Comparison of ENCODE assay signal across 8 mouse cellular contexts in the genomic region with DNA sequence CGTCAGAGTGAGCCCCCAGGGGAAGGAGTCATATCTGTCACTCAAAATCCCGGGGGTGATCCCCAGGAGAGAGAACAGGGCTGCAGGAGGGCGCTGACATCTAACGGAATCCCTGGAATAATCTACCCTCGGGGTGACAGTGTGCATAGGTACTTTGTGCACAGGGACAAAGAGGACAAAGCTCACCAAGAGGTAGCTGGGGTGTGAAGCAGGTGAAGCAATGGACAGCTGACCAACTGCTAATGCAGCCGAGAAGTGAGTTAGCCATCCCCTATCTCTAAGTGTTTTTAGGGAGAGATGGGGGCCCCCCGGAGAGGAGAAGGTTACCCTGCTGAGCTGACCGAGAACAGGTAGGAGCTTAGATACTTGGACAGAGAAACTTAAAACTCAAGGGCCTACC. TPM values are rescaled to one million over a fixed set of nuclear protein-coding genes. Genes with fewer than 3 reads are reported as not detected.
DNase-seq lines count a peak whose midpoint lies in the region; ATAC-seq lines count a peak whose summit lies in the region.

No protein-coding gene starts in this region.

- H3K27me3 ChIP-seq in erythroblast, embryonic 14.5 days (ENCODE audit: control insufficient read depth) = peaks cover 32% of the 10 kb centered on the region
- H3K27me3 ChIP-seq in liver, embryonic 11.5 days (replicated peaks; ENCODE audit: control insufficient read depth, insufficient read depth, low read length) = no peaks in the 10 kb centered on the region

- H3K9me3 ChIP-seq in erythroblast, embryonic 14.5 days (ENCODE audit: control insufficient read depth, low read length) = peaks cover 16% of the 10 kb centered on the region
- H3K9me3 ChIP-seq in liver, embryonic 11.5 days (ENCODE audit: control insufficient read depth, low read length) = no peaks in the 10 kb centered on the region; the same call in 1 of the 2 replicates

- peak overlapping the region; percentile 74 for H3K4me3 ChIP-seq in erythroblast, embryonic 14.5 days (replicated peaks)
- peak overlapping the region; percentile 98 for H3K4me3 ChIP-seq in liver, embryonic 11.5 days (ENCODE audit: low read depth, low read length)

- no peak overlapping the region; the same call in 1 of the 2 replicates for H3K27ac ChIP-seq in liver, embryonic 11.5 days (ENCODE audit: low read depth, low read length)

- intact Hi-C loops in left cerebral cortex, postnatal 4 days (cut with DNase I) = no loop called here

- H3K9ac ChIP-seq in liver, embryonic 11.5 days (ENCODE audit: low read depth, low read length) = peak overlapping the region; percentile 97

- peaks cover 31% of the 10 kb centered on the region for H3K36me3 ChIP-seq in erythroblast, embryonic 14.5 days (ENCODE audit: control insufficient read depth)
- peaks cover 32% of the 10 kb centered on the region for H3K36me3 ChIP-seq in liver, embryonic 11.5 days (ENCODE audit: control insufficient read depth, insufficient read depth, low read length)

- no peak for ATAC-seq in erythroblast, adult 5-6 weeks (replicated peaks; ENCODE audit: low FRiP score, poor library complexity, severe bottlenecking)
- no peak for ATAC-seq in liver, embryonic 11.5 days (replicated peaks; ENCODE audit: low FRiP score)
- ATAC-seq in megakaryocyte progenitor cell, adult 5-6 weeks (replicated peaks; ENCODE audit: poor library complexity) = no peak

- H3K4me2 ChIP-seq in liver, embryonic 11.5 days = peak overlapping the region; percentile 66

- peaks cover 30% of the 10 kb centered on the region for H3K4me1 ChIP-seq in erythroblast, embryonic 14.5 days (ENCODE audit: control insufficient read depth)
- H3K4me1 ChIP-seq in liver, embryonic 11.5 days (replicated peaks; ENCODE audit: control insufficient read depth, insufficient read depth, low read length) = peaks cover 9% of the 10 kb centered on the region; the same call in 1 of the 2 replicates

- DNase-seq in thymus, postnatal 14 days = peak; percentile 11
- DNase-seq in thymus, postnatal 36 days = no peak
- DNase-seq in liver, embryonic 11.5 days (ENCODE audit: low spot score) = no peak
- DNase-seq in left cerebral cortex, postnatal 4 days = no peak
- DNase-seq in right cerebral cortex, postnatal 25 days = no peak

- 34% methylated on average over 8 of the region's 8 CpGs for WGBS in liver, embryonic 11.5 days

RNA-seq across cellular contexts. Expression of a gene that starts 1.5 kb away (rescaled TPM):
- polyA plus RNA-seq in erythroblast, embryonic 14.5 days (2012) = 0.11 and 0.15 TPM in 2 replicates
- total RNA-seq in erythroblast, adult 5-6 weeks (2015; ENCODE audit: low replicate concordance) = 0.77 and 0.84 TPM in 2 replicates
- total RNA-seq in erythroblast, adult 5-6 weeks (2017; ENCODE audit: low replicate concordance) = 2.0 and 3.2 TPM in 2 replicates
- polyA plus RNA-seq in liver, embryonic 11.5 days (2014; fragmentation: Nextera tagmentation; extraction: Ambion mirVana) = 8.3 and 9.8 TPM in 2 replicates
- 5.4 and 8.4 TPM in 2 replicates for total RNA-seq in megakaryocyte progenitor cell, adult 5-6 weeks (2015)
- total RNA-seq in megakaryocyte progenitor cell, adult 5-6 weeks (2017) = 8.5 and 11.3 TPM in 2 replicates
- total RNA-seq in left cerebral cortex, postnatal 4 days (2021) = 10 to 100 TPM; 31.5 to 33.4 TPM

RNA-seq across cellular contexts. Expression of a gene that starts 25.5 kb away (rescaled TPM):
- 4.4 and 5.0 TPM in 2 replicates for polyA plus RNA-seq in erythroblast, embryonic 14.5 days (2012)
- total RNA-seq in erythroblast, adult 5-6 weeks (2015; ENCODE audit: low replicate concordance) = 17.1 and 18.1 TPM in 2 replicates
- 41.8 and 86.0 TPM in 2 replicates for total RNA-seq in erythroblast, adult 5-6 weeks (2017; ENCODE audit: low replicate concordance)
- 44.1 and 49.0 TPM in 2 replicates for polyA plus RNA-seq in liver, embryonic 11.5 days (2014; fragmentation: Nextera tagmentation; extraction: Ambion mirVana)
- total RNA-seq in megakaryocyte progenitor cell, adult 5-6 weeks (2015) = 11.7 and 16.5 TPM in 2 replicates
- 36.9 and 41.9 TPM in 2 replicates for total RNA-seq in megakaryocyte progenitor cell, adult 5-6 weeks (2017)
- 10 to 100 TPM; 75.1 to 82.6 TPM for total RNA-seq in left cerebral cortex, postnatal 4 days (2021)

RNA-seq across cellular contexts. Expression of a gene that starts 25.7 kb away (rescaled TPM):
- 7.1 and 8.9 TPM in 2 replicates for polyA plus RNA-seq in erythroblast, embryonic 14.5 days (2012)
- 4.0 and 14.0 TPM in 2 replicates for total RNA-seq in erythroblast, adult 5-6 weeks (2015; ENCODE audit: low replicate concordance)
- 26.1 and 31.4 TPM in 2 replicates for total RNA-seq in erythroblast, adult 5-6 weeks (2017; ENCODE audit: low replicate concordance)
- polyA plus RNA-seq in liver, embryonic 11.5 days (2014; fragmentation: Nextera tagmentation; extraction: Ambion mirVana) = 5.4 and 6.2 TPM in 2 replicates
- 1.8 and 2.2 TPM in 2 replicates for total RNA-seq in megakaryocyte progenitor cell, adult 5-6 weeks (2015)
- total RNA-seq in megakaryocyte progenitor cell, adult 5-6 weeks (2017) = 2.5 and 3.1 TPM in 2 replicates
- total RNA-seq in left cerebral cortex, postnatal 4 days (2021) = 1 to 10 TPM; 7.0 to 7.8 TPM

RNA-seq across cellular contexts. Expression of a gene that starts 41.0 kb away (rescaled TPM):
- polyA plus RNA-seq in erythroblast, embryonic 14.5 days (2012) = 5.4 and 7.7 TPM in 2 replicates
- 35.1 and 44.2 TPM in 2 replicates for total RNA-seq in erythroblast, adult 5-6 weeks (2015; ENCODE audit: low replicate concordance)
- 16.2 and 40.8 TPM in 2 replicates for total RNA-seq in erythroblast, adult 5-6 weeks (2017; ENCODE audit: low replicate concordance)
- 41.6 and 41.7 TPM in 2 replicates for polyA plus RNA-seq in liver, embryonic 11.5 days (2014; fragmentation: Nextera tagmentation; extraction: Ambion mirVana)
- total RNA-seq in megakaryocyte progenitor cell, adult 5-6 weeks (2015) = 27.1 and 32.3 TPM in 2 replicates
- total RNA-seq in megakaryocyte progenitor cell, adult 5-6 weeks (2017) = 26.7 and 29.2 TPM in 2 replicates
- 10 to 100 TPM; 69.5 to 70.1 TPM for total RNA-seq in left cerebral cortex, postnatal 4 days (2021)

RNA-seq across cellular contexts. Expression of a gene that starts 52.9 kb away (rescaled TPM):
- polyA plus RNA-seq in erythroblast, embryonic 14.5 days (2012) = 0.61 and 0.75 TPM in 2 replicates
- total RNA-seq in erythroblast, adult 5-6 weeks (2015; ENCODE audit: low replicate concordance) = 1.7 TPM in 1 of 2 replicates, not detected in the other
- not detected in 2 replicates for total RNA-seq in erythroblast, adult 5-6 weeks (2017; ENCODE audit: low replicate concordance)
- polyA plus RNA-seq in liver, embryonic 11.5 days (2014; fragmentation: Nextera tagmentation; extraction: Ambion mirVana) = 6.9 and 11.1 TPM in 2 replicates
- total RNA-seq in megakaryocyte progenitor cell, adult 5-6 weeks (2015) = 1.7 TPM in 1 of 2 replicates, not detected in the other
- 2.3 and 2.5 TPM in 2 replicates for total RNA-seq in megakaryocyte progenitor cell, adult 5-6 weeks (2017)
- total RNA-seq in left cerebral cortex, postnatal 4 days (2021) = 1 to 10 TPM; 6.9 to 9.3 TPM
